Mouse (Mus musculus): Measurements from ENCODE around the gene Cbfa2t2. TPM values are rescaled to one million over a fixed set of nuclear protein-coding genes. Genes with fewer than 3 reads are reported as not detected.

Gene Cbfa2t2
- total and polyA plus RNA-seq, 2 experiments: 4.3 to 7.3 TPM

GRCm38 (mm10) chr2:154525285-154525684 is 89.0 kb downstream of the Cbfa2t2 start:
- 95% methylated on average over 2 of the region's 2 CpGs for WGBS
- no peak overlapping the region for H3K4me3 ChIP-seq (ENCODE audit: insufficient read depth, low read depth, low read length)
- H3K79me2 ChIP-seq (ENCODE audit: control insufficient read depth, insufficient read depth, low read length): no peaks in the 10 kb centered on the region; the same call in 1 of the 2 replicates
- DNase-seq (ENCODE audit: extremely low read depth, low read depth, low spot score): no peak
- no peak overlapping the region for H3K9ac ChIP-seq (ENCODE audit: low read depth, low read length)
- no peak for TF ChIP-seq POLR2A (IDR thresholded peaks at IDR 0.05; ENCODE audit: extremely low read depth, insufficient read depth, low read length)
- TF ChIP-seq CTCF (IDR thresholded peaks at IDR 0.05; ENCODE audit: low read depth, low read length): no peak
- H3K4me1 ChIP-seq (ENCODE audit: control insufficient read depth, insufficient read depth, low read length): no peaks in the 10 kb centered on the region
- H3K27me3 ChIP-seq (ENCODE audit: control insufficient read depth, insufficient read depth, low read length): no peaks in the 10 kb centered on the region
- peaks cover 53% of the 10 kb centered on the region for H3K36me3 ChIP-seq (ENCODE audit: control insufficient read depth, insufficient read depth, low read length)
- H3K27ac ChIP-seq (replicated peaks; ENCODE audit: insufficient read depth, low read depth, low read length): no peak overlapping the region

- H3K36me3 ChIP-seq (ENCODE audit: control insufficient read depth, insufficient read depth, low read length): peaks cover 59% of the 10 kb centered on the region
Observed at GRCm38 (mm10) chr2:154526531-154526930, 90.2 kb downstream of the Cbfa2t2 start.

GRCm38 (mm10) chr2:154532888-154533287 is 96.6 kb downstream of the Cbfa2t2 start:
- H3K36me3 ChIP-seq (ENCODE audit: control insufficient read depth, insufficient read depth, low read length): peaks cover 57% of the 10 kb centered on the region
- H3K9ac ChIP-seq (ENCODE audit: low read depth, low read length): no peak overlapping the region
- H3K79me2 ChIP-seq (ENCODE audit: control insufficient read depth, insufficient read depth, low read length): no peaks in the 10 kb centered on the region
- H3K4me3 ChIP-seq (ENCODE audit: insufficient read depth, low read depth, low read length): no peak overlapping the region
- TF ChIP-seq POLR2A (IDR thresholded peaks at IDR 0.05; ENCODE audit: extremely low read depth, insufficient read depth, low read length): no peak
- TF ChIP-seq CTCF (IDR thresholded peaks at IDR 0.05; ENCODE audit: low read depth, low read length): no peak
- DNase-seq (ENCODE audit: extremely low read depth, low read depth, low spot score): no peak
- 85% methylated on average over 3 of the region's 3 CpGs for WGBS
- no peaks in the 10 kb centered on the region for H3K4me1 ChIP-seq (ENCODE audit: control insufficient read depth, insufficient read depth, low read length)
- H3K27me3 ChIP-seq (ENCODE audit: control insufficient read depth, insufficient read depth, low read length): no peaks in the 10 kb centered on the region
- no peak overlapping the region for H3K27ac ChIP-seq (replicated peaks; ENCODE audit: insufficient read depth, low read depth, low read length)

More at GRCm38 (mm10) chr2:154526531-154526930, 90.2 kb downstream of the Cbfa2t2 start:
- Histone ChIP-seq H3K27me3 (ENCODE audit: control insufficient read depth, insufficient read depth, low read length) (no peaks in the 10 kb centered on the region), H3K27ac (replicated peaks; ENCODE audit: insufficient read depth, low read depth, low read length) (no peak overlapping the region), H3K4me1 (ENCODE audit: control insufficient read depth, insufficient read depth, low read length) (no peaks in the 10 kb centered on the region), H3K9ac (ENCODE audit: low read depth, low read length) (no peak overlapping the region), H3K4me3 (ENCODE audit: insufficient read depth, low read depth, low read length) (no peak overlapping the region), H3K79me2 (ENCODE audit: control insufficient read depth, insufficient read depth, low read length) (no peaks in the 10 kb centered on the region; the same call in 1 of the 2 replicates)
- TF ChIP-seq POLR2A (IDR thresholded peaks at IDR 0.05; ENCODE audit: extremely low read depth, insufficient read depth, low read length): no peak
- no peak for TF ChIP-seq CTCF (IDR thresholded peaks at IDR 0.05; ENCODE audit: low read depth, low read length)
- no peak for DNase-seq (ENCODE audit: extremely low read depth, low read depth, low spot score)
- WGBS: 89% methylated on average over 3 of the region's 3 CpGs

- peaks cover 44% of the 10 kb centered on the region for H3K36me3 ChIP-seq (ENCODE audit: control insufficient read depth, insufficient read depth, low read length)
- WGBS: 96% methylated on average over 12 of the region's 12 CpGs
Observed at GRCm38 (mm10) chr2:154534704-154535270, 98.5 kb downstream of the Cbfa2t2 start.

GRCm38 (mm10) chr2:154538310-154538709 is 102.0 kb downstream of the Cbfa2t2 start:
- WGBS: 70% methylated on average over 2 of the region's 2 CpGs
- Histone ChIP-seq H3K36me3 (ENCODE audit: control insufficient read depth, insufficient read depth, low read length) (peaks cover 21% of the 10 kb centered on the region), H3K27ac (replicated peaks; ENCODE audit: insufficient read depth, low read depth, low read length) (no peak overlapping the region), H3K79me2 (ENCODE audit: control insufficient read depth, insufficient read depth, low read length) (no peaks in the 10 kb centered on the region), H3K27me3 (ENCODE audit: control insufficient read depth, insufficient read depth, low read length) (no peaks in the 10 kb centered on the region), H3K9ac (ENCODE audit: low read depth, low read length) (no peak overlapping the region), H3K4me3 (ENCODE audit: insufficient read depth, low read depth, low read length) (no peak overlapping the region), H3K4me1 (ENCODE audit: control insufficient read depth, insufficient read depth, low read length) (no peaks in the 10 kb centered on the region)
- TF ChIP-seq POLR2A (IDR thresholded peaks at IDR 0.05; ENCODE audit: extremely low read depth, insufficient read depth, low read length) (no peak), CTCF (IDR thresholded peaks at IDR 0.05; ENCODE audit: low read depth, low read length) (no peak)
- no peak for DNase-seq (ENCODE audit: extremely low read depth, low read depth, low spot score)

More at GRCm38 (mm10) chr2:154534704-154535270, 98.5 kb downstream of the Cbfa2t2 start:
- no peak overlapping the region for H3K4me3 ChIP-seq (ENCODE audit: insufficient read depth, low read depth, low read length)
- DNase-seq (ENCODE audit: extremely low read depth, low read depth, low spot score): no peak
- H3K27ac ChIP-seq (replicated peaks; ENCODE audit: insufficient read depth, low read depth, low read length): no peak overlapping the region
- H3K79me2 ChIP-seq (ENCODE audit: control insufficient read depth, insufficient read depth, low read length): no peaks in the 10 kb centered on the region
- no peak overlapping the region for H3K9ac ChIP-seq (ENCODE audit: low read depth, low read length)
- H3K4me1 ChIP-seq (ENCODE audit: control insufficient read depth, insufficient read depth, low read length): no peaks in the 10 kb centered on the region
- no peak for TF ChIP-seq POLR2A (IDR thresholded peaks at IDR 0.05; ENCODE audit: extremely low read depth, insufficient read depth, low read length)
- TF ChIP-seq CTCF (IDR thresholded peaks at IDR 0.05; ENCODE audit: low read depth, low read length): no peak
- no peaks in the 10 kb centered on the region for H3K27me3 ChIP-seq (ENCODE audit: control insufficient read depth, insufficient read depth, low read length)

- DNase-seq (ENCODE audit: extremely low read depth, low read depth, low spot score): no peak
- H3K4me1 ChIP-seq (ENCODE audit: control insufficient read depth, insufficient read depth, low read length): no peaks in the 10 kb centered on the region
- no peaks in the 10 kb centered on the region for H3K79me2 ChIP-seq (ENCODE audit: control insufficient read depth, insufficient read depth, low read length)
- WGBS: 60% methylated on average over 3 of the region's 3 CpGs
- H3K4me3 ChIP-seq (ENCODE audit: insufficient read depth, low read depth, low read length): no peak overlapping the region
- H3K27ac ChIP-seq (replicated peaks; ENCODE audit: insufficient read depth, low read depth, low read length): no peak overlapping the region
- TF ChIP-seq POLR2A (IDR thresholded peaks at IDR 0.05; ENCODE audit: extremely low read depth, insufficient read depth, low read length): no peak
- TF ChIP-seq CTCF (IDR thresholded peaks at IDR 0.05; ENCODE audit: low read depth, low read length): no peak
- peaks cover 21% of the 10 kb centered on the region for H3K36me3 ChIP-seq (ENCODE audit: control insufficient read depth, insufficient read depth, low read length)
- H3K27me3 ChIP-seq (ENCODE audit: control insufficient read depth, insufficient read depth, low read length): no peaks in the 10 kb centered on the region
- no peak overlapping the region for H3K9ac ChIP-seq (ENCODE audit: low read depth, low read length)
Observed at GRCm38 (mm10) chr2:154538710-154539109, 102.4 kb downstream of the Cbfa2t2 start.

Measured in liver, adult 2 months (tissue).